Mouse (Mus musculus) CH12.LX (cell line): ENCODE measurements around the gene Ncor2.

Experiments
- CTCF ChIP-seq, 2 experiments: IDR thresholded peaks in 1 of 2; conservative IDR thresholded peaks in 1 of 2; 2 replicates each; pipeline ENCODE4 v1.5.1; 2011 to 2012; ENCODE audit warnings: low read depth in 2 of 2, low read length in 2 of 2, improper control_type of control experiment in 1 of 2, inconsistent platforms in 1 of 2, mild to moderate bottlenecking in 1 of 2, moderate library complexity in 1 of 2
- ELF1 ChIP-seq: IDR thresholded peaks from 2 replicates; pipeline ENCODE4 v1.6.1; 2014; ENCODE audit warnings: low read depth, mild to moderate bottlenecking, inconsistent platforms, low read length, improper control_type of control experiment
- EP300 ChIP-seq: IDR thresholded peaks from 2 replicates; pipeline ENCODE4 v1.6.1; 2011; ENCODE audit warnings: low read length, improper control_type of control experiment
- GABPA ChIP-seq: IDR thresholded peaks from 2 replicates; pipeline ENCODE4 v1.6.1; 2012; ENCODE audit warnings: low read depth, low read length, improper control_type of control experiment, inconsistent platforms; ENCODE audit not compliant: insufficient replicate concordance
- MXI1 ChIP-seq: IDR thresholded peaks from 2 replicates; pipeline ENCODE4 v1.6.1; 2011; ENCODE audit warnings: mild to moderate bottlenecking, low read depth, low read length, improper control_type of control experiment
- POLR2A ChIP-seq: IDR thresholded peaks from 2 replicates; pipeline ENCODE4 v1.6.1; 2011; ENCODE audit warnings: low read depth, mild to moderate bottlenecking, improper control_type of control experiment, low read length
- POLR2AphosphoS2 ChIP-seq: IDR thresholded peaks from 2 replicates; pipeline ENCODE4 v1.6.1; 2011; ENCODE audit warnings: low read depth, low read length, improper control_type of control experiment

DNA sequence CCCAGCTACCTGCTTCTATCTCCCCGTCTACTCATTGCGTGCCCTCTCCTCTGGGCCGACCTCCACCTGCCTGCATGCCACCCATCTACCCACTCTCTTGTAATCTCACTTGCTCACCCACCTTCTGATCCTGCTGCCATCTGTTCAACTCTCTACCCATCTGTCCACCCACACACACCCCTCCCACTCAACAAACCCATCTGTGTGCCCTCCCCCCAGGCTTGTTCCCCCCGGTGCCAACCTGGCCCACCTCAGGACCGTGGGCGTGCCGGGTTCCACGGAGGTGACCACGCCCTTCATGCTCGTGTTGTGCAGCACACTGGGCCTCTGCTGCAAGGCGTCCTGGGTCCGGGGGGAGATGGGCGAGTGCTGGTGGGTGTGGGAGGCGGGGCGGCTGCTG is 150.6 kb downstream of the Ncor2 start:
- TF ChIP-seq EP300: no peak
- TF ChIP-seq GABPA: no peak
- no peak for TF ChIP-seq MXI1
- no peak for TF ChIP-seq CTCF (conservative IDR thresholded peaks at IDR 0.05 in 1 of 2, IDR thresholded peaks at IDR 0.05 in 1 of 2; ENCODE audit: low read depth in 2 of 2, low read length in 2 of 2)
- no peak for TF ChIP-seq POLR2AphosphoS2
- TF ChIP-seq ELF1: no peak
- no peak for TF ChIP-seq POLR2A
